Mouse (Mus musculus) ES-Bruce4 (cell line): Measurements from ENCODE around the gene Cd47. TPM values are rescaled to one million over a fixed set of nuclear protein-coding genes. Genes with fewer than 3 reads are reported as not detected.

Source experiments
- H3K27ac ChIP-seq: 2 replicates; pipeline ENCODE4 v1.5.1; 2012; ENCODE audit warnings: low read length, inconsistent platforms; ENCODE audit not compliant: insufficient read depth
- H3K27me3 ChIP-seq: 2 replicates; pipeline ENCODE4 v1.6.1; 2012; ENCODE audit warnings: mild to moderate bottlenecking, low read length, inconsistent platforms; ENCODE audit not compliant: control insufficient read depth, poor library complexity, insufficient read depth, severe bottlenecking
- H3K36me3 ChIP-seq: 2 replicates; pipeline ENCODE4 v1.6.1; 2012; ENCODE audit warnings: inconsistent platforms, mild to moderate bottlenecking, low read length, moderate library complexity; ENCODE audit not compliant: control insufficient read depth, poor library complexity, insufficient read depth, severe bottlenecking
- H3K4me1 ChIP-seq: one replicate; pipeline ENCODE4 v1.8.1; 2011; ENCODE audit warnings: low read length; ENCODE audit not compliant: control insufficient read depth, insufficient read depth
- H3K4me3 ChIP-seq: 2 replicates; pipeline ENCODE4 v1.5.1; 2011; ENCODE audit warnings: low read depth, mild to moderate bottlenecking, low read length
- H3K9ac ChIP-seq: 2 replicates; pipeline ENCODE4 v1.6.1; 2012; ENCODE audit warnings: low read depth, mild to moderate bottlenecking, inconsistent platforms; ENCODE audit not compliant: poor library complexity, severe bottlenecking
- H3K9me3 ChIP-seq: replicated peaks from 2 replicates; pipeline ENCODE4 v1.6.1; 2012; ENCODE audit warnings: mild to moderate bottlenecking, low read length, inconsistent platforms; ENCODE audit not compliant: control insufficient read depth, poor library complexity, insufficient read depth, severe bottlenecking
- CTCF ChIP-seq: IDR thresholded peaks from one replicate; pipeline ENCODE4 v1.8.1; 2011; ENCODE audit warnings: low read depth, low read length
- EP300 ChIP-seq: IDR thresholded peaks from 2 replicates; pipeline ENCODE4 v1.6.1; 2011; ENCODE audit warnings: low read depth, low read length; ENCODE audit not compliant: insufficient read depth
- POLR2A ChIP-seq: IDR thresholded peaks from one replicate; pipeline ENCODE4 v1.8.1; 2011; ENCODE audit warnings: low read length; ENCODE audit not compliant: insufficient read depth
- polyA plus RNA-seq: library from polyadenylated mRNA; stranded (reverse); fragments of >200 nt; gene quantifications from 2 replicates; pipeline ENCODE4 v1.2.4, GENCODE M21; 2011; ENCODE audit warnings: low read depth; ENCODE audit not compliant: missing spikeins, insufficient read depth, insufficient read length

Gene Cd47
- polyA plus RNA-seq, 1 experiment = 11.0 TPM

DNA sequence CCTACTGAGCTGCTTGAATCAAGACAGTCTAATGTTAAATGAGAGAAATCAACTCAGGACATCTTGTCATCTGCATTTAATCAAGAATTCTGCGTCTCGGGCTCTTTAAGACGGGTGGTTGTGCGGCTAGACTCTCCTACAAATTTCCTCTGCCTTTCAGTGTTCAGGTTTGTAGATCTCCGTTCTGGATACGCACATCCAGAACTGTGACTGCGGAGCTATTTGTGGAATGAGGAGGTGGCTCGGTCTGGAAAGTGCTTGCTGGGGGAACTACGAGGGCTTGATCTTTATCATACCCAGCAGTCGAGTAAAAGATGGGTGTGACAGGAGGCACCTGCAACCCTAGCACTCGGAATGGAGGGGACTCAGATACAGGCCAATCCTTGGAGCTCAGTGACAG, 121.8 kb downstream of the Cd47 start:
- TF ChIP-seq POLR2A (no peak), CTCF (no peak), EP300 (no peak)
- Histone ChIP-seq H3K27ac (no peak overlapping the region), H3K9ac (no peak overlapping the region), H3K4me1 (no peaks in the 10 kb centered on the region), H3K27me3 (peaks cover 2% of the 10 kb centered on the region; the same call in 1 of the 2 replicates), H3K36me3 (no peaks in the 10 kb centered on the region), H3K4me3 (no peak overlapping the region), H3K9me3 (no peaks in the 10 kb centered on the region)

DNA sequence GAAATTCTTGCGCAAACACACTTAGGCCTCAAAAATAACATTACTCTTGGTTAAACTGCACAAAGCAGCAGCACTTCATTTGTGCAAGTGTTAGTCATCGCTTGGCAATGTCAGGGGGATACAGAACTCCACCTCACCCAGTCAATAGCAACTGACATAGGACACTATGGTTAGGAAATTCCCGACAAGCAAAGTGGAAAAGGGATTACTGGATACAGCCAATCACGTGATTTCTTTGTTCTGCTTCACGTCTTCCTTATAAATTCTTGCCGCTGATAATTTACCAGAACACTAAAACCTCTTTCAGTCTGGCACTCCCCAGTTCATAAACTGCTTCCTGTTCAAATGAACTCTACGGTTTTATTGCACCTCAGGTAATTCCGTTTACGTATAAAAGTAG, 123.4 kb downstream of the Cd47 start:
- Histone ChIP-seq H3K36me3 (no peaks in the 10 kb centered on the region), H3K4me3 (no peak overlapping the region), H3K9me3 (no peaks in the 10 kb centered on the region), H3K27ac (no peak overlapping the region), H3K4me1 (no peaks in the 10 kb centered on the region), H3K9ac (no peak overlapping the region), H3K27me3 (peaks cover 2% of the 10 kb centered on the region; the same call in 1 of the 2 replicates)
- no peak for TF ChIP-seq CTCF
- TF ChIP-seq POLR2A = no peak
- TF ChIP-seq EP300 = no peak

DNA sequence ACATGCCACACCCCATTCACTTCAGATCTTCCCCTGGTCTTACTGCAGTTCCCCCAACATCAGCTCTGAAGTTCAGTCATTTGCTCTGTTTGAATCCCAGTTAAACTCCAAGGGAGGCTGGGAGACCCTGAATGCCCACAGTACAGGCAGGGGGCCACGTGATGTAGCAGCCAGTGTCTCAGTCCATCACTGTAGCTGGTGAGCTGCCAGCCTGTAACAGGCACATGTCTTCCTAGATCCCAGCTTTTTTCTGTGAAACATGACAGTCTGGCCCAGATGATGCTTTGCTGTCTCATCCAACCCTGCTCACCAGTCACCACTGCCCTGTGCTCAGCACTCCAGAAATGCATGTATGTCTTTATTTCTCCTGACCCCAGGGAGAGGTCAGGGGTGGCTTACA, 124.6 kb downstream of the Cd47 start:
- Histone ChIP-seq H3K4me3 (no peak overlapping the region), H3K9ac (no peak overlapping the region), H3K36me3 (no peaks in the 10 kb centered on the region), H3K4me1 (no peaks in the 10 kb centered on the region), H3K9me3 (no peaks in the 10 kb centered on the region), H3K27me3 (peaks cover 2% of the 10 kb centered on the region; the same call in 1 of the 2 replicates), H3K27ac (no peak overlapping the region)
- TF ChIP-seq EP300 = no peak

DNA sequence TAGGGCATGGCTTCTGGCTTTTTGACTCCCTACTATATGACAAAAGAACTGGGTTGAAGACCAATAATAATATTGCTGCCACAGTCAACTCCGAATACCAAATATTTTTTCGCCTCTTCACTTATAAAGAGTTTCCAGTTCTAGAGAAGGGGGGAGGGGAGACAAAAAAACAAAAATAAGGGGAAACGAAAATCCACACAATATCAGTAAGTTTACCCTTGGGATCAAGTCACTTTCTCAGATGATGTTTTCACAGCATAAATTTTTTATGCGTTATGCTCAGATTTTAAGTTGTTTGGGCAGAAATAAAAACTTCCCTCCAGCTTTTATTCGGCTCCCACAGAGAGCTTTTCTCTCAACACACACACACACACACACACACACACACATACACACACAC, 132.9 kb downstream of the Cd47 start:
- H3K4me1 ChIP-seq = no peaks in the 10 kb centered on the region
- H3K27me3 ChIP-seq = no peaks in the 10 kb centered on the region
- no peaks in the 10 kb centered on the region for H3K36me3 ChIP-seq
- no peak overlapping the region for H3K4me3 ChIP-seq
- TF ChIP-seq EP300 (no peak), POLR2A (no peak), CTCF (no peak)
- H3K9me3 ChIP-seq = no peaks in the 10 kb centered on the region
- H3K27ac ChIP-seq = no peak overlapping the region
- no peak overlapping the region for H3K9ac ChIP-seq

DNA sequence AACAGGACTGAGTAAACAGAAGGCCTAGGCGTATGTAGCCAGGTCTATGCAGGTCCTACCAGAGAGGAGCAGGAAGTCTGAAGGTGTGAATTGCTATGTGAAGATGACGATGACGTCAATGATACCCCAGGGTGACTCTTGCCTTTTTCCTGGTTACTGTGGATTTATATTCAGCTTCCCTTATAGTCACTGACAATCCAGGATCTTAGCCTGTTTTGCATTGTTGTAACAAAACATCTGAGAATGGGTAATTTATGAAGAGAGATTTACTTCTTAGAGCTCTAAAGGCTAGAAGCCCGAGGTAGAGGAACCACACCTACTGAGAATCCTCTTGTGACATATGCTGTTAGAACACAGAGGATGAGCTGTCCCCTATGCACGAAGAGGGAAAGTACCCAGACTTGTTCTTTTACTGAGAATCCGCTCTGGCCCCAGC, 135.7 kb downstream of the Cd47 start:
- no peak overlapping the region for H3K9ac ChIP-seq
- H3K27me3 ChIP-seq = no peaks in the 10 kb centered on the region
- H3K36me3 ChIP-seq = no peaks in the 10 kb centered on the region
- no peak overlapping the region for H3K27ac ChIP-seq
- TF ChIP-seq POLR2A = no peak
- no peak for TF ChIP-seq EP300
- TF ChIP-seq CTCF = no peak
- H3K9me3 ChIP-seq = 0 out of 2 replicates have a peak, but pooled peaks cover 4% of the 10 kb centered on the region
- no peaks in the 10 kb centered on the region for H3K4me1 ChIP-seq
- H3K4me3 ChIP-seq = no peak overlapping the region

DNA sequence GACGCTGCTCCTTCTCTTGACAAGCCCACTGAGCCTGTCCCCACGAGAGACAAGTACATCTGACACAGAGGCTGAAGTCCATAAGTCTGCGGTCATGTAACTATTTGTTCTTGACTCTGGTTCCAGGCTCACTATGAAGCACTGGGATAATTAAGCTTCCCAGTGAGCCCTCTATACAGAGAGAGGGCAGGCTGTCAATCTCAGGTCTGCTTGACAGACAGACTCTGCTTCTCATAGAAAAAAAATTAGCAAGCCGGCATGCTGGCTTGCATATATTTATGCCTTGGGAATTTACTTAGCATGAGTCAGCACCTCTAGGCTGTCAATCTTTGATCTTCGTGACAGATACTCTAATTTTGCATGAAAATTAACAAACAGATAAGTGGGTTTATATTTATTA, 136.5 kb downstream of the Cd47 start:
- H3K27ac ChIP-seq = no peak overlapping the region
- no peak overlapping the region for H3K9ac ChIP-seq
- H3K4me3 ChIP-seq = no peak overlapping the region
- H3K36me3 ChIP-seq = no peaks in the 10 kb centered on the region
- no peaks in the 10 kb centered on the region for H3K27me3 ChIP-seq
- no peak for TF ChIP-seq EP300
- TF ChIP-seq POLR2A = no peak
- TF ChIP-seq CTCF = no peak
- H3K9me3 ChIP-seq = 0 out of 2 replicates have a peak, but pooled peaks cover 4% of the 10 kb centered on the region
- H3K4me1 ChIP-seq = no peaks in the 10 kb centered on the region
